ENCODE assay signal across 12 mouse cellular contexts in the genomic region with DNA sequence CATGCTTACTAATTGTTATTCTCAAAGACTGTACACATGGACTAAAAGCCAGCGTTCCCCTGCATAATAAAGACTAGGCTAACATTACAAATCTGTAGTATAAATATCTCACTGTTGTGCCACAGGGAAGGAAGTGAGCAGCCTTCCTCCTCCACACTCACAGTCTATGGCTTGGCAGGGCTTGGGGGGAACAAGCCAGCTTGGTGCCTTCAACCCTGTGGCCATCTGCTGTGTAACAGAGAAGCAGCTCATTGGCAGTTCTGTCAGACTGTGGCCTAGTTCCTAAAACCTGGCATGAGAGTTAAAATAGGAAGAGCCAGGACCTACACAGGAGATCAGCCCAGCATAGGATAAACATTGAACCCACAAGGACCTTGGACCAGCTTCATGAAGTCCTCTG. TPM values are rescaled to one million over a fixed set of nuclear protein-coding genes. Genes with fewer than 3 reads are reported as not detected.
DNase-seq lines count a peak whose midpoint lies in the region; ATAC-seq and TF ChIP-seq lines count a peak whose summit lies in the region.
"Had no signal": no experiment of that assay in that cellular context is flagged by ENCODE, and none has a peak within 500 bp of the region (broad histone marks: within the 10 kb centered on the region; RNA-seq: fewer than 3 reads in every experiment).

No protein-coding gene starts in this region.

- no peak overlapping the region for H3K4me3 ChIP-seq in liver, postnatal 0 days (ENCODE audit: low read depth, low read length)
- H3K4me3 ChIP-seq: liver, embryonic 15.5 days had no signal

- H3K9ac ChIP-seq in liver, postnatal 0 days (replicated peaks) = no peak overlapping the region
- H3K9ac ChIP-seq: liver, embryonic 15.5 days had no signal

- intact Hi-C loops in heart, postnatal 25 days (cut with DNase I) = no loop called here

- 0 out of 2 replicates have a peak, but pooled peaks cover 2% of the 10 kb centered on the region for H3K4me1 ChIP-seq in liver, postnatal 0 days (ENCODE audit: insufficient read depth)
- H3K4me1 ChIP-seq: liver, embryonic 15.5 days had no signal

- H3K36me3 ChIP-seq in liver, postnatal 0 days (replicated peaks; ENCODE audit: insufficient read depth, low read length) = no peaks in the 10 kb centered on the region
- H3K36me3 ChIP-seq: liver, embryonic 15.5 days had no signal

- WGBS in liver, postnatal 0 days (ENCODE audit: insufficient replicate concordance) = 51% methylated on average over 1 of the region's 1 CpGs

- no peak for ATAC-seq in liver, postnatal 0 days
- ATAC-seq: midbrain, embryonic 16.5 days had no signal

- H3K27me3 ChIP-seq in liver, postnatal 0 days (ENCODE audit: insufficient read depth, low read length) = no peaks in the 10 kb centered on the region
- H3K27me3 ChIP-seq: liver, embryonic 15.5 days had no signal

- TF ChIP-seq EP300 in liver, postnatal 0 days (IDR thresholded peaks at IDR 0.05; ENCODE audit: low read depth) = no peak

- no peaks in the 10 kb centered on the region for H3K9me3 ChIP-seq in liver, postnatal 0 days (ENCODE audit: low read length)
- H3K9me3 ChIP-seq: liver, embryonic 15.5 days had no signal

- no peak overlapping the region for H3K4me2 ChIP-seq in liver, postnatal 0 days (ENCODE audit: low read depth, low read length)
- H3K4me2 ChIP-seq: liver, embryonic 15.5 days had no signal

- no peak for TF ChIP-seq CTCF in liver, postnatal 0 days (IDR thresholded peaks at IDR 0.05; ENCODE audit: low read depth)

- peak; percentile 11 for DNase-seq in lung, postnatal 10 days
- DNase-seq in lung, postnatal 25 days (ENCODE audit: low spot score) = no peak
- peak; percentile 87 to 96 for DNase-seq in cerebellum, adult 18-20 months
- DNase-seq in layer of hippocampus, adult 18-20 months (ENCODE audit: low spot score in 2 of 2) = peak; percentile 59 to 79
- DNase-seq in retina, embryonic 14.5 days (ENCODE audit: low spot score) = peak; percentile 24
- no peak for DNase-seq in liver, postnatal 0 days
- DNase-seq in heart, postnatal 25 days (ENCODE audit: low spot score) = no peak
- DNase-seq: embryo, embryonic 11 days; heart, postnatal 14 days; thymus, adult 18-20 months had no signal

- no peak overlapping the region for H3K27ac ChIP-seq in liver, postnatal 0 days (ENCODE audit: low read depth)
- H3K27ac ChIP-seq: liver, embryonic 15.5 days had no signal

RNA-seq across cellular contexts. Expression of gene Syne1, which starts 23.0 kb away (rescaled TPM):
- total RNA-seq in layer of hippocampus, adult 18-20 months (2021) = 100 to 1,000 TPM; 296 to 313 TPM
- polyA plus RNA-seq in liver, postnatal 0 days (2015; fragmentation: Nextera tagmentation; extraction: Ambion mirVana) = 4.4 and 5.2 TPM in 2 replicates
- 10 to 100 TPM; 63.2 to 70.1 TPM for total RNA-seq in heart, postnatal 25 days (2021)

Comparison
In these comparisons a context has a peak if more than half of its experiments do, and no peak if none do; other contexts are left out.
1. DNase-seq: peak in lung, postnatal 10 days (single experiment), cerebellum, adult 18-20 months (2 of 2), layer of hippocampus, adult 18-20 months (2 of 2) and retina, embryonic 14.5 days (single experiment); none in lung, postnatal 25 days (single experiment), liver, postnatal 0 days (single experiment) and heart, postnatal 25 days (single experiment).
2. RNA of gene Syne1, which starts 23.0 kb away (total RNA-seq): 296 to 313 TPM in layer of hippocampus, adult 18-20 months; 63.2 to 70.1 TPM in heart, postnatal 25 days; every median in the first group is over 4 times any median in the second.